Mouse (Mus musculus) large intestine, adult 2 months (tissue): ENCODE results near the gene Pdik1l. TPM values are rescaled to one million over a fixed set of nuclear protein-coding genes. Genes with fewer than 3 reads are reported as not detected.
A peak's percentile ranks its signal among the peaks of the same experiment; 100 is the strongest.

Source experiments
- DNase-seq: peaks from one replicate; pipeline ENCODE4 v3.0.0-alpha.2; 2012; ENCODE audit warnings: low read depth, low spot score
- WGBS: fragments of 180-500 bp; shearing (Covaris S2); methylation state at CpG from one replicate; pipeline ENCODE4 v1.1.7; 2018; 5-methylcytosine and 5-hydroxymethylcytosine counted together
- polyA plus RNA-seq: library from polyadenylated mRNA; depleted of rRNA; stranded (reverse); fragments of >200 nt; gene quantifications from 2 replicates; pipeline ENCODE4 v1.2.3, GENCODE M21; 2012; rRNA removed

Gene Pdik1l
- polyA plus RNA-seq, 1 experiment = 4.7 TPM

GRCm38 (mm10) chr4:134246256-134246655 lies 41.4 kb downstream of the Pdik1l start:
- 70% methylated on average over 4 of the region's 4 CpGs for WGBS
- no peak for DNase-seq

- DNase-seq = peak; percentile 69
- under 1% methylated on average over 60 of the region's 60 CpGs for WGBS
These were observed 42.4 kb downstream of the Pdik1l start, which contains the start of gene Zfp593 for GRCm38 (mm10) chr4:134245148-134245843. TSS of gene Zfp593 (minus strand) at chr4:134245592.

GRCm38 (mm10) chr4:134243516-134244250 lies 44.0 kb downstream of the Pdik1l start, which contains the start of gene E130218I03Rik:
TSS of gene E130218I03Rik (plus strand) at chr4:134243662.
- DNase-seq = no peak
- 95% methylated on average over 17 of the region's 17 CpGs for WGBS

- DNase-seq = peak; percentile 18
- 6% methylated on average over 10 of the region's 10 CpGs for WGBS
These were observed 49.0 kb downstream of the Pdik1l start for GRCm38 (mm10) chr4:134238686-134239085.

- WGBS = 4% methylated on average over 18 of the region's 18 CpGs
- DNase-seq = peak; percentile 97
These were observed 49.4 kb downstream of the Pdik1l start, which contains the start of gene Cnksr1 for GRCm38 (mm10) chr4:134238279-134238651. TSS of gene Cnksr1 (minus strand) at chr4:134238399.

GRCm38 (mm10) chr4:134237582-134238278 lies 50.0 kb downstream of the Pdik1l start:
- peak; percentile 28 for DNase-seq
- WGBS = 16% methylated on average over 19 of the region's 19 CpGs

GRCm38 (mm10) chr4:134234876-134235275 lies 52.8 kb downstream of the Pdik1l start:
- DNase-seq = no peak
- 82% methylated on average over 5 of the region's 5 CpGs for WGBS

GRCm38 (mm10) chr4:134230431-134230830 lies 57.3 kb downstream of the Pdik1l start:
- DNase-seq = no peak
- WGBS = 18% methylated on average over 8 of the region's 8 CpGs

GRCm38 (mm10) chr4:134227194-134227593 lies 60.5 kb downstream of the Pdik1l start, which contains the start of gene Catsper4:
TSS of gene Catsper4 (minus strand) at chr4:134227383.
- DNase-seq = no peak
- 84% methylated on average over 8 of the region's 8 CpGs for WGBS

Other genes with a start within 250 kb of the Pdik1l start
- 0.24 and 0.45 TPM in 2 replicates for gene Zfp683, start 234.1 kb downstream of the Pdik1l start, polyA plus RNA-seq
- gene Crybg2, start 227.1 kb downstream of the Pdik1l start, polyA plus RNA-seq = 33.6 and 47.2 TPM in 2 replicates
- gene Cd52, start 192.8 kb downstream of the Pdik1l start, polyA plus RNA-seq = 97.7 and 132 TPM in 2 replicates
- gene Ubxn11, start 185.3 kb downstream of the Pdik1l start, polyA plus RNA-seq = 4.7 and 5.0 TPM in 2 replicates
- 651 and 734 TPM in 2 replicates for gene Sh3bgrl3, start 159.1 kb downstream of the Pdik1l start, polyA plus RNA-seq
- gene Cep85, start 100.8 kb downstream of the Pdik1l start, polyA plus RNA-seq = 12.7 and 22.2 TPM in 2 replicates
- gene Gm7534, start 84.9 kb downstream of the Pdik1l start, polyA plus RNA-seq = not detected in 2 replicates
- 1.4 and 1.5 TPM in 2 replicates for gene Catsper4, start 60.5 kb downstream of the Pdik1l start, polyA plus RNA-seq
- 30.7 and 41.9 TPM in 2 replicates for gene Cnksr1, start 49.5 kb downstream of the Pdik1l start, polyA plus RNA-seq
- not detected in 2 replicates for gene E130218I03Rik, start 44.2 kb downstream of the Pdik1l start, polyA plus RNA-seq
- 7.6 and 9.1 TPM in 2 replicates for gene Zfp593, start 42.3 kb downstream of the Pdik1l start, polyA plus RNA-seq
- gene Gm30191, start 41.0 kb downstream of the Pdik1l start, polyA plus RNA-seq = not detected in 2 replicates
- gene Grrp1, start 33.8 kb downstream of the Pdik1l start, polyA plus RNA-seq = 5.5 and 6.4 TPM in 2 replicates
- gene Trim63, start 27.2 kb upstream of the Pdik1l start, polyA plus RNA-seq = 0.10 and 0.27 TPM in 2 replicates
- 27.4 and 49.7 TPM in 2 replicates for gene Slc30a2, start 55.3 kb upstream of the Pdik1l start, polyA plus RNA-seq
- 1.7 and 1.9 TPM in 2 replicates for gene Extl1, start 96.0 kb upstream of the Pdik1l start, polyA plus RNA-seq
- 32.1 and 41.9 TPM in 2 replicates for gene Pafah2, start 108.4 kb upstream of the Pdik1l start, polyA plus RNA-seq
- gene Stmn1, start 180.4 kb upstream of the Pdik1l start, polyA plus RNA-seq = 40.1 and 45.3 TPM in 2 replicates
- gene Paqr7, start 208.8 kb upstream of the Pdik1l start, polyA plus RNA-seq = 9.6 and 21.6 TPM in 2 replicates
- 3.4 and 4.2 TPM in 2 replicates for gene Aunip, start 223.1 kb upstream of the Pdik1l start, polyA plus RNA-seq
- 56.1 and 82.9 TPM in 2 replicates for gene Mtfr1l, start 247.5 kb upstream of the Pdik1l start, polyA plus RNA-seq